Mouse (Mus musculus) adrenal gland, postnatal 10 days (tissue): ENCODE measurements around the gene Slc22a4. TPM values are rescaled to one million over a fixed set of nuclear protein-coding genes. Genes with fewer than 3 reads are reported as not detected.
"Not testable (repeated sequence)": the region's sequence is repeated elsewhere in the genome, so short reads cannot be mapped to it uniquely, and the experiment has no call there.

ENCODE experiments used
- DNase-seq: peaks from one replicate; pipeline ENCODE4 v3.0.0; 2021; ENCODE audit warnings: mixed read lengths
- total RNA-seq, 2 experiments: library from RNA; stranded (reverse); gene quantifications; 2 replicates each; pipeline ENCODE4 v1.2.3; 2021

Gene Slc22a4
- total RNA-seq, 2 experiments from 2014 or later: 3.3 to 4.2 TPM

DNA sequence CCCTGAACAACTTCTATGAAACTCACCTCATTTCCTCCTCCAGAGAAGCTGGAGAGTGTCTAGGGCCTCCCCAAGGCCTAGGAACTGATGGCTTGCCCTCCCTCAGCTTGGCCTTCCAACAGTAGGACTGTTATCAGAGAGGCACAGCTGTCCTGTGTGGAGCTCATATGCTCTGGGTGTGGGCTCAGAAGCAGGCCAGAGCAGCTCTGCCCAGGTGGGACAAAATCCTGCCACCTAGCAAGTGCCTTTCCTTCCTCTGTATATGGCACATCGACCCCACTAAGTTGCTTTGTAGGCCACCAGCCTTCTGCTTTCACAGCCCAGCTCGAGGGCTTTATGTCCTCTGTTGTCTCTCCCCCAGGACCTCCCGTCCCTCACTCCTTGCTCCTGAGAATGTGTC, 23.2 kb downstream of the Slc22a4 start:
- DNase-seq: no peak

DNA sequence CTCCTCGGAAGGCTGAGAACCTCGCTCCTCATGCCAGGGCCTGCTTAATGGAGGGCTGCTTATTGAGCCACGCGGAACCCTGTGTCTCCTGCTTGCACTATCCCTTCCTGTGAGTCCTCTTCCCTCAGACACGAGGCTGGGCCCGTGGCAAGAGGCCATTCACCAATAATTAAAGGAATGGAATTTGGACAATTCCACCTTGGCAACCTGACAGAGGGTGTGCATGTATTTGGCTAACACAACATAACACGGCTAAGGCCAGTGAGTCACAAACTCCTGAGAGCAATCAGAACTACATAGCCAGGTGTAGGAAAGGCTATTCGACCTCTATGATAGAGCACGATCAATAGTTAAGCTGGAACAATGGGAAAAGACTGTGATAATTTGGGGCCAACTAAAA, 23.7 kb downstream of the Slc22a4 start:
- DNase-seq: no peak

- DNase-seq: peak; percentile 74
These were observed 24.9 kb downstream of the Slc22a4 start for GRCm38 (mm10) chr11:54002761-54003717.

- peak; percentile 75 for DNase-seq
These were observed 25.6 kb downstream of the Slc22a4 start for GRCm38 (mm10) chr11:54002147-54002760.

DNA sequence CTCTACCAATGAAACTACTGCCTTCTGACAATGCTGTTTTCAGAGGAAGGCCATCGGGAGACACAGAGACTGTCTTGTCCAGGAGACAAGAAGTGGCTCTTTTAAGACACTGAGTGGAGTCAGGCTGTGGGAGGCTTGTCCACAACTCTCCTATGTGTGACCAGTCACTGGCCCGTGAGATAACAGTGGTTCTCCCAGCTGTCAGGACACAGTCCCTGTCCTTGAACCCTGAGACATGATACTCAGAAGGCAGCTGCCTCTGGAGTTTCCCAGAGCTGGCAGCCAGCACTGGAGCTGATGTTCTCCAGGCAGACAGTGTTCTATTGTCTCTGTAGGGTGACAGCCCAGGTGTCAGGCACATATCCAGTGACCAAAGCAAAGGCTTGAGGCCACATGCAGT, 30.2 kb downstream of the Slc22a4 start:
- no peak for DNase-seq

- no peak for DNase-seq
These were observed 35.6 kb downstream of the Slc22a4 start for GRCm38 (mm10) chr11:53992264-53992663.

GRCm38 (mm10) chr11:53989232-53989631, 38.7 kb downstream of the Slc22a4 start:
- no peak for DNase-seq

- no peak for DNase-seq
These were observed 39.8 kb downstream of the Slc22a4 start for GRCm38 (mm10) chr11:53988081-53988480.

DNA sequence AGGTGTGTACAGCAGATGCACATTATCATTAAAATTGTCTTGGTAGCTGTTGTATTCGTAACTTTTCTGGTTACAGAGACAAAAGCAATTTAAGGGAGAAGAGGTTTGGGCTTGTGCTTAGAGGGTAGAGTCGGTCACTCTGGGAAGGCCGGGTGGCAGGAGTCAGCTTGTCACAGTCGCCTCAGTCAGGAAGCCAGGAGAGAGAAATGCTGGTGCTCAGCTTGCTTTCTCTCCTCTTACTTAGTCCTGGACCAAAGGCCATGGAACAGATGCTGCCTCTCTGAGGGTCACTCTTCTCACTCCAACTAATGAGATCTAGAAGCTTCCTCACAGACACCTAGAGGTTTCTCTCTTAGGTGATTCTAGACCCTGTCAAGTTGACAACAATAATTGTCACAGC, 46.5 kb downstream of the Slc22a4 start:
- no peak for DNase-seq

DNA sequence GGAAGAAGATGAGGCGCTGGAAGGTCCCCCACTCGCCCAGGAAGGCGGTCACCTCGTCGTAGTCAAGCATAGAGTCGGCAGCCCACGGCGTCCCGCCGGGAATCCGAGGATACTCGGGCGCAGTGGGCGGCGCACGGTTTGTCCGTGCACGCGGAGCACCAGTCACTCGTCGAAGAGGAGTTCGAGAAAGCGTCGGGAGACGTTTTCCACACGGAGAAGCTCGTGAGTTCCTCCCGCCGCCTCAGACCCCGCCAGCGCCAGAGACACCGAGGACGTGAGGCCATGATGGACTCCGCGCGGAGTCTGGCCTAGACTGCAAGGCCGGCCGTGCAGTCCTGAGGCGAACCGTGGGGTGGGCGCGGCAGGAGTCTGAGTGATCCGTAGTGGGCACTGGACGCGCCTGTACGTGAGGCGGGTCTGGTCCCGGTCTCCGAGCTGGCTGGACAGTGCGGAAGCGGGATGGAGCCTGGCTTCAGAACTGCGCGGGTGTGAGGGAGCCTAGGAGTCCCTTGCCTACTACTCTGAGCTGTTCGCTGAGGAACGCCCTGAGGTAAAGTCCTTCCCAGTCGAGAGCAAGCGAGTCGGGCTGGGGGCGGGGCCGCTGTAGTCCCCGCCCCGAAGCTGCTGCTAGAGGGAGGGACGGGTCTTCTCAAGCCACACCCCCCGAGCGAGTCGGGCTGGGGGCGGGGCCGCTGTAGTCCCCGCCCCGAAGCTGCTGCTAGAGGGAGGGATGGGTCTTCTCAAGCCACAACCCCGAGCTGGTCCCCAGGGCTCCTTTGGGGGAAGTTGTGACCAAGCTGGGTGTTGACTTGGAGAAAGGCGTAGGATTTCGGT, 47.9 kb downstream of the Slc22a4 start, which contains the start of gene Slc22a21:
Gene Slc22a21, minus strand, starts transcription at position 545 of the 834 bp plus-strand sequence.
- DNase-seq: peak; percentile 89

GRCm38 (mm10) chr11:53979456-53979787, 48.5 kb downstream of the Slc22a4 start:
- DNase-seq: peak; percentile 47

DNA sequence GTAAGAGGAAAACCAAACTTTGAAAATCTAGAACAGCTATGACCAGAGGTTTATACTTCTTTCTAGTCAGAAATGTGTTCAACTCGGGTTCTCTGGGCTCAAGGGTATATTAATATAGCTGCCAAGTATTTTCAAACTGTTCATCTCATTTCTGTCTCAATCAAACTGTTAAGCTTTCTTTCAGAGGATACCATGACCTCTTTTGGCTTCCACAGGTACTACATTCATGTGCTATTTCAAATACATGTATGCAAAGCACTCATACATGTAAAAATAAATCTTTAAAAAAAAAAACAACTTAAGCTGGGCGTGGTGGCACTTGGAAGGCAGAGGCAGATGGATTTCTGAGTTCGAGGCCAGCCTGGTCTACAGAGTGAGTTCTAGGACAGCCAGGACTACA, 50.2 kb downstream of the Slc22a4 start:
- DNase-seq: no peak

- no peak for DNase-seq
These were observed 52.3 kb downstream of the Slc22a4 start for GRCm38 (mm10) chr11:53975559-53975958.

GRCm38 (mm10) chr11:53958984-53959383, 68.9 kb downstream of the Slc22a4 start:
- no peak for DNase-seq

- peak; percentile 24 for DNase-seq
These were observed 69.7 kb downstream of the Slc22a4 start for GRCm38 (mm10) chr11:53958176-53958575.

GRCm38 (mm10) chr11:53956636-53957035, 71.3 kb downstream of the Slc22a4 start:
- no peak for DNase-seq

- no peak for DNase-seq
These were observed 73.2 kb downstream of the Slc22a4 start for GRCm38 (mm10) chr11:53954653-53955052.

- DNase-seq: not testable (repeated sequence)
These were observed 77.8 kb downstream of the Slc22a4 start for GRCm38 (mm10) chr11:53950133-53950532.
